Mouse (Mus musculus) embryonic fibroblast, embryonic 13.5 days (primary cell): ENCODE measurements around the gene Slc1a4.

ENCODE experiments used
- CTCF ChIP-seq: IDR thresholded peaks from 2 replicates; pipeline ENCODE4 v1.5.1; 2011; ENCODE audit warnings: mild to moderate bottlenecking, control low read depth, low read length, moderate library complexity, borderline replicate concordance; ENCODE audit not compliant: insufficient read depth
- POLR2A ChIP-seq: IDR thresholded peaks from 2 replicates; pipeline ENCODE4 v1.6.1; 2011; ENCODE audit warnings: low read depth, mild to moderate bottlenecking, control low read depth, low read length, moderate library complexity

- no peak for TF ChIP-seq POLR2A
- TF ChIP-seq CTCF, result no peak
These were observed 79.4 kb downstream of the Slc1a4 start for GRCm38 (mm10) chr11:20253088-20253487.
